Mouse (Mus musculus) liver, embryonic 13.5 days (tissue): ENCODE results near the gene Poc5. TPM values are rescaled to one million over a fixed set of nuclear protein-coding genes. Genes with fewer than 3 reads are reported as not detected.

Source experiments
- ATAC-seq: fragments of 200-750 bp; cut with Nextera tagmentation; 2 replicates; pipeline ENCODE4 v1.8.0; 2017; ENCODE audit warnings: low read depth, mild to moderate bottlenecking, moderate number of reproducible peaks, moderate library complexity
- DNase-seq: peaks from one replicate; pipeline ENCODE4 v3.0.0; 2022
- H3K27ac ChIP-seq: fragments of 300-500 bp; sonication (generic); 2 replicates; pipeline ENCODE4 v1.5.1; 2015; ENCODE audit warnings: moderate library complexity, mild to moderate bottlenecking, inconsistent platforms
- H3K27me3 ChIP-seq: fragments of 300-500 bp; sonication (generic); 2 replicates; pipeline ENCODE4 v1.6.1; 2015; ENCODE audit warnings: mild to moderate bottlenecking, inconsistent platforms
- H3K36me3 ChIP-seq: fragments of 300-500 bp; sonication (generic); 2 replicates; pipeline ENCODE4 v1.6.1; 2015; ENCODE audit warnings: mild to moderate bottlenecking, inconsistent platforms
- H3K4me1 ChIP-seq: fragments of 300-500 bp; sonication (generic); replicated peaks from 2 replicates; pipeline ENCODE4 v1.6.1; 2015; ENCODE audit warnings: inconsistent platforms
- H3K4me2 ChIP-seq: fragments of 300-500 bp; sonication (generic); 2 replicates; pipeline ENCODE4 v1.6.1; 2015; ENCODE audit warnings: inconsistent platforms, mild to moderate bottlenecking, moderate library complexity
- H3K4me3 ChIP-seq: fragments of 300-500 bp; sonication (generic); replicated peaks from 2 replicates; pipeline ENCODE4 v1.5.1; 2015; ENCODE audit warnings: mild to moderate bottlenecking, inconsistent platforms
- H3K9ac ChIP-seq: fragments of 300-500 bp; sonication (generic); 2 replicates; pipeline ENCODE4 v1.6.1; 2015; ENCODE audit warnings: mild to moderate bottlenecking, inconsistent platforms
- H3K9me3 ChIP-seq: fragments of 300-500 bp; sonication (generic); replicated peaks from 2 replicates; pipeline ENCODE4 v1.6.1; 2016; ENCODE audit warnings: inconsistent platforms
- WGBS: fragments of 180-500 bp; shearing (Covaris S2); methylation state at CpG from one replicate; pipeline ENCODE4 v1.1.7; 2015; ENCODE audit not compliant: insufficient replicate concordance; 5-methylcytosine and 5-hydroxymethylcytosine counted together
- microRNA-seq: library from miRNA; unstranded; fragments of <30 nt; microRNA quantifications from one replicate; pipeline ENCODE4, GENCODE M21; 2016
- polyA plus RNA-seq: library from polyadenylated mRNA; unstranded; fragments of >200 nt; fragmentation: Nextera tagmentation; extraction: Ambion mirVana; gene quantifications from 2 replicates; pipeline ENCODE4 v1.2.1, GENCODE M21; 2015

Gene Poc5
- polyA plus RNA-seq, 1 experiment from 2014 or later, result 7.1 TPM

- Histone ChIP-seq H3K4me2 (no peak overlapping the region), H3K9me3 (no peaks in the 10 kb centered on the region), H3K36me3 (no peaks in the 10 kb centered on the region), H3K27ac (no peak overlapping the region), H3K9ac (no peak overlapping the region), H3K27me3 (no peaks in the 10 kb centered on the region), H3K4me1 (no peaks in the 10 kb centered on the region), H3K4me3 (no peak overlapping the region)
- DNase-seq, result no peak
- WGBS, result 68% methylated on average over 5 of the region's 5 CpGs
- ATAC-seq, result no peak
Measured at GRCm38 (mm10) chr13:96457566-96457965, 69.5 kb downstream of the Poc5 start.

- no peaks in the 10 kb centered on the region for H3K27me3 ChIP-seq
- no peaks in the 10 kb centered on the region for H3K4me1 ChIP-seq
- no peak overlapping the region for H3K27ac ChIP-seq
- ATAC-seq (no peak), DNase-seq (no peak)
- H3K4me3 ChIP-seq, result no peak overlapping the region
- no peaks in the 10 kb centered on the region for H3K9me3 ChIP-seq
- no peak overlapping the region for H3K4me2 ChIP-seq
- H3K9ac ChIP-seq, result no peak overlapping the region
- H3K36me3 ChIP-seq, result no peaks in the 10 kb centered on the region
- 62% methylated on average over 5 of the region's 5 CpGs for WGBS
Measured at GRCm38 (mm10) chr13:96458018-96458417, 69.9 kb downstream of the Poc5 start.

DNA sequence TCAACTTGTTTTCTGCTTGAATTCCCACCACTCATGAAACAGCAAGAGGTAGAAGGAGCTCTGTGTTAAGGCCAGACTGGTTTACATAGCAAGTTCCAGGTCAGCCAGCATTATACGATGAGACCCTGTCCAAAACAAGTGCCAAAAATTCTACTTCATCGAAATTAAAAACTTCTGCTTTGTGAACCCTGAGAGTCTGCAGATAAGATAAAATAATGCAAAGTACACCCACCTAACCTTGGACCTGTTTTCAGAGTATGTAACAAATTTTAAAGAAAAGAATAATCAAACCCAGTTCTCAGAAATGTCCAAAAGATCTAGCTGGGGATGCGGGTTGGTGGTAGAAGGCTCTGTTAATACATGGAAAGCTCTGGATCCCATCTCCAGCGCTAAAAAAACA, 70.5 kb downstream of the Poc5 start:
- no peak for DNase-seq
- Histone ChIP-seq H3K9me3 (no peaks in the 10 kb centered on the region), H3K4me3 (no peak overlapping the region), H3K4me2 (no peak overlapping the region), H3K27ac (no peak overlapping the region), H3K4me1 (no peaks in the 10 kb centered on the region), H3K27me3 (no peaks in the 10 kb centered on the region), H3K9ac (no peak overlapping the region), H3K36me3 (no peaks in the 10 kb centered on the region)
- no peak for ATAC-seq
- WGBS, result 59% methylated on average over 4 of the region's 4 CpGs

GRCm38 (mm10) chr13:96462644-96463043, 74.5 kb downstream of the Poc5 start:
- H3K9ac ChIP-seq, result no peak overlapping the region
- no peak overlapping the region for H3K4me2 ChIP-seq
- DNase-seq (no peak), ATAC-seq (no peak)
- no peaks in the 10 kb centered on the region for H3K27me3 ChIP-seq
- H3K4me1 ChIP-seq, result no peaks in the 10 kb centered on the region
- no peaks in the 10 kb centered on the region for H3K9me3 ChIP-seq
- no peak overlapping the region for H3K27ac ChIP-seq
- no peak overlapping the region for H3K4me3 ChIP-seq
- H3K36me3 ChIP-seq, result no peaks in the 10 kb centered on the region
- WGBS, result 53% methylated on average over 1 of the region's 1 CpGs

GRCm38 (mm10) chr13:96465315-96465714, 77.2 kb downstream of the Poc5 start:
- Histone ChIP-seq H3K4me3 (no peak overlapping the region), H3K4me1 (no peaks in the 10 kb centered on the region), H3K36me3 (no peaks in the 10 kb centered on the region), H3K27ac (no peak overlapping the region), H3K9ac (no peak overlapping the region), H3K27me3 (no peaks in the 10 kb centered on the region), H3K9me3 (no peaks in the 10 kb centered on the region), H3K4me2 (no peak overlapping the region)
- DNase-seq (no peak), ATAC-seq (no peak)
- WGBS, result 59% methylated on average over 5 of the region's 5 CpGs

Small RNA genes within 50 kb of the gene (microRNA-seq; reads per million reads assigned to microRNA genes)
- not detected for gene Gm25213

Other genes with a start within 250 kb of the Poc5 start
- not detected in 2 replicates for gene Ankdd1b, start 82.9 kb downstream of the Poc5 start, polyA plus RNA-seq
- gene Gm17622, start 102.4 kb downstream of the Poc5 start, polyA plus RNA-seq, result not detected in 2 replicates
- gene Polk, start 154.3 kb downstream of the Poc5 start, polyA plus RNA-seq, result 3.4 and 4.9 TPM in 2 replicates
- gene Col4a3bp, start 154.3 kb downstream of the Poc5 start, polyA plus RNA-seq, result 4.3 and 5.6 TPM in 2 replicates